Mouse (Mus musculus) spleen, embryonic (tissue): Measurements from ENCODE around the gene Capza2.

Experiments used
- CTCF ChIA-PET: fragments of 350-600 bp; sonication (Branson Sonifier 250); formaldehyde crosslinking; loops from one replicate; lab custom pipeline; 2022; lab: Charles Lee

Capza2 gene

GRCm38 (mm10) chr6:17637205-17638203, 1.5 kb downstream of the Capza2 start:
- CTCF ChIA-PET, result no interaction called here

GRCm38 (mm10) chr6:17640031-17640430, 4.0 kb downstream of the Capza2 start:
- CTCF ChIA-PET, result no interaction called here

GRCm38 (mm10) chr6:17642739-17643138, 6.7 kb downstream of the Capza2 start:
- CTCF ChIA-PET, result no interaction called here

- CTCF ChIA-PET, result interaction anchor here (0.6 kb wide), 1 partner anchor 14 kb away, joined by 3 read pairs; no protein-coding TSS in a partner anchor
These were observed 10.1 kb downstream of the Capza2 start for GRCm38 (mm10) chr6:17646107-17646506.

GRCm38 (mm10) chr6:17652132-17652531, 16.1 kb downstream of the Capza2 start:
- CTCF ChIA-PET, result no interaction called here

GRCm38 (mm10) chr6:17655080-17655479, 19.0 kb downstream of the Capza2 start:
- CTCF ChIA-PET, result interaction anchor here (0.7 kb wide), 1 partner anchor 20 kb away, joined by 4 read pairs; no protein-coding TSS in a partner anchor

GRCm38 (mm10) chr6:17657308-17657707, 21.3 kb downstream of the Capza2 start:
- CTCF ChIA-PET, result no interaction called here

- CTCF ChIA-PET, result no interaction called here
These were observed 29.3 kb downstream of the Capza2 start for GRCm38 (mm10) chr6:17665348-17665747.

- CTCF ChIA-PET, result no interaction called here
These were observed 30.0 kb downstream of the Capza2 start for GRCm38 (mm10) chr6:17666024-17666423.

- CTCF ChIA-PET, result no interaction called here
These were observed 31.8 kb downstream of the Capza2 start for GRCm38 (mm10) chr6:17667813-17668212.

GRCm38 (mm10) chr6:17668334-17668733, 32.3 kb downstream of the Capza2 start:
- CTCF ChIA-PET, result interaction anchor here (0.9 kb wide), 1 partner anchor 10 kb away, joined by 3 read pairs; no protein-coding TSS in a partner anchor

- CTCF ChIA-PET, result no interaction called here
These were observed 33.8 kb downstream of the Capza2 start for GRCm38 (mm10) chr6:17669826-17670225.

GRCm38 (mm10) chr6:17675019-17675756, 39.2 kb downstream of the Capza2 start:
- CTCF ChIA-PET, result interaction anchor here (0.6 to 1.5 kb wide), 5 partner anchors 16 to 168 kb away, joined by 3 to 4 read pairs (median 3); no protein-coding TSS in a partner anchor

GRCm38 (mm10) chr6:17677008-17677407, 41.0 kb downstream of the Capza2 start:
- CTCF ChIA-PET, result no interaction called here

- CTCF ChIA-PET, result no interaction called here
These were observed 44.4 kb downstream of the Capza2 start for GRCm38 (mm10) chr6:17680266-17680925.

GRCm38 (mm10) chr6:17681810-17682209, 45.8 kb downstream of the Capza2 start:
- CTCF ChIA-PET, result no interaction called here

- CTCF ChIA-PET, result no interaction called here
These were observed 52.6 kb downstream of the Capza2 start for GRCm38 (mm10) chr6:17688676-17689075.

- CTCF ChIA-PET, result no interaction called here
These were observed 56.6 kb downstream of the Capza2 start, which contains the start of gene St7 for GRCm38 (mm10) chr6:17692647-17693046. TSS of gene St7 (plus strand) at chr6:17692933.

GRCm38 (mm10) chr6:17693726-17694549, 57.9 kb downstream of the Capza2 start:
- CTCF ChIA-PET, result interaction anchor here (0.9 kb wide), 1 partner anchor 18 kb away, joined by 3 read pairs; no protein-coding TSS in a partner anchor

- CTCF ChIA-PET, result no interaction called here
These were observed 58.5 kb downstream of the Capza2 start for GRCm38 (mm10) chr6:17694550-17694951.
